Mouse (Mus musculus): ENCODE results near the gene Ehd4.

GRCm38 (mm10) chr2:120167763-120168162 lies 13.4 kb upstream of the Ehd4 start:
- TF ChIP-seq GATA1 (IDR thresholded peaks at IDR 0.05; ENCODE audit: borderline replicate concordance, low read length): no peak
- no peak for TF ChIP-seq FLI1 (IDR thresholded peaks at IDR 0.05; ENCODE audit: low read length)

Data from megakaryocyte, embryonic 14.5 days (primary cell).